Mouse (Mus musculus): ENCODE results near the gene Il18bp.
A peak's percentile ranks its signal among the peaks of the same experiment; 100 is the strongest.
"Not testable (repeated sequence)": the region's sequence is repeated elsewhere in the genome, so short reads cannot be mapped to it uniquely, and the experiment has no call there.

Il18bp gene

GRCm38 (mm10) chr7:102018590-102018989 lies at the start of gene Il18bp:
Gene Il18bp (minus strand): TSS chr7:102018690.
- no peak for DNase-seq

GRCm38 (mm10) chr7:102066363-102066762 lies 47.9 kb upstream of the Il18bp start:
- DNase-seq = no peak

GRCm38 (mm10) chr7:102065046-102065891 lies 46.8 kb upstream of the Il18bp start, which contains the start of the genes Rnf121, Xndc1 and Xntrpc:
Gene Rnf121 (minus strand): TSS chr7:102065469.
Gene Xndc1 (plus strand): TSS chr7:102065511.
Gene Xntrpc (plus strand): TSS chr7:102065713.
- peak; percentile 93 for DNase-seq

GRCm38 (mm10) chr7:102064655-102065045 lies 46.2 kb upstream of the Il18bp start:
- no peak for DNase-seq

- no peak for DNase-seq
Observed at GRCm38 (mm10) chr7:102063891-102064290, 45.4 kb upstream of the Il18bp start.

GRCm38 (mm10) chr7:102062203-102062602 lies 43.7 kb upstream of the Il18bp start:
- DNase-seq = no peak

- DNase-seq = no peak
Observed at GRCm38 (mm10) chr7:102061353-102061752, 42.9 kb upstream of the Il18bp start.

GRCm38 (mm10) chr7:102048524-102048923 lies 30.0 kb upstream of the Il18bp start:
- not testable (repeated sequence) for DNase-seq

- DNase-seq = no peak
Observed at GRCm38 (mm10) chr7:102042314-102042713, 23.8 kb upstream of the Il18bp start.

- no peak for DNase-seq
Observed at GRCm38 (mm10) chr7:102037318-102037717, 18.8 kb upstream of the Il18bp start.

- DNase-seq = no peak
Observed at GRCm38 (mm10) chr7:102035534-102035933, 17.0 kb upstream of the Il18bp start.

- DNase-seq = peak; percentile 23
Observed at GRCm38 (mm10) chr7:102034904-102035303, 16.4 kb upstream of the Il18bp start.

- DNase-seq = no peak
Observed at GRCm38 (mm10) chr7:102025187-102026119, 7.0 kb upstream of the Il18bp start.

GRCm38 (mm10) chr7:102023821-102024220 lies 5.3 kb upstream of the Il18bp start:
- no peak for DNase-seq

- not testable (repeated sequence) for DNase-seq
Observed at GRCm38 (mm10) chr7:102020934-102021333, 2.4 kb upstream of the Il18bp start.

GRCm38 (mm10) chr7:102019362-102019761 lies 872 bp upstream of the Il18bp start:
- no peak for DNase-seq

- DNase-seq = no peak
Observed at GRCm38 (mm10) chr7:102018034-102018433, 456 bp downstream of the Il18bp start.

GRCm38 (mm10) chr7:102017452-102017851 lies 1.0 kb downstream of the Il18bp start:
- no peak for DNase-seq

- DNase-seq = no peak
Observed at GRCm38 (mm10) chr7:102016936-102017335, 1.6 kb downstream of the Il18bp start.

GRCm38 (mm10) chr7:102014995-102015394 lies 3.5 kb downstream of the Il18bp start:
- no peak for DNase-seq

GRCm38 (mm10) chr7:102013416-102013815 lies 5.1 kb downstream of the Il18bp start:
- DNase-seq = no peak

GRCm38 (mm10) chr7:102011855-102012254 lies 6.6 kb downstream of the Il18bp start:
- DNase-seq = peak; percentile 65

- DNase-seq = no peak
Observed at GRCm38 (mm10) chr7:102006520-102006919, 12.0 kb downstream of the Il18bp start.
